Mouse (Mus musculus) brain, embryonic 14.5 days (tissue): ENCODE results near the gene Eif2ak1. TPM values are rescaled to one million over a fixed set of nuclear protein-coding genes. Genes with fewer than 3 reads are reported as not detected.
A peak's percentile ranks its signal among the peaks of the same experiment; 100 is the strongest.

ENCODE experiments used
- DNase-seq: peaks from one replicate; pipeline ENCODE4 v3.0.0-alpha.2; 2011; ENCODE audit warnings: low read depth
- CTCF ChIP-seq: fragments of 200-500 bp; IDR thresholded peaks from 2 replicates; pipeline ENCODE4 v1.5.1; 2012; ENCODE audit warnings: inconsistent platforms, mild to moderate bottlenecking, moderate library complexity, borderline replicate concordance; ENCODE audit not compliant: insufficient read depth, insufficient read length; ENCODE audit errors: extremely low read depth
- POLR2A ChIP-seq: fragments of 200-500 bp; IDR thresholded peaks from 2 replicates; pipeline ENCODE4 v1.6.1; 2012; ENCODE audit warnings: mild to moderate bottlenecking, inconsistent platforms, borderline replicate concordance; ENCODE audit not compliant: poor library complexity, insufficient read depth, insufficient read length, severe bottlenecking; ENCODE audit errors: extremely low read depth
- polyA plus RNA-seq: library from polyadenylated mRNA; depleted of rRNA; stranded (reverse); fragments of >200 nt; gene quantifications from 2 replicates; pipeline ENCODE4 v1.2.3, GENCODE M21; 2012; rRNA removed

Eif2ak1 gene
- polyA plus RNA-seq, 1 experiment = 31.8 TPM

- no peak for DNase-seq
- TF ChIP-seq POLR2A (no peak), CTCF (no peak)
These were observed 114.4 kb downstream of the Eif2ak1 start for GRCm38 (mm10) chr5:143931863-143932580.

GRCm38 (mm10) chr5:143932831-143933230 is 115.2 kb downstream of the Eif2ak1 start, which contains the start of gene Rsph10b:
Gene Rsph10b, plus strand, starts transcription at chr5:143933035.
- peak; percentile 36 for DNase-seq
- TF ChIP-seq CTCF (no peak), POLR2A (no peak)

- no peak for DNase-seq
- no peak for TF ChIP-seq CTCF
- TF ChIP-seq POLR2A = no peak
These were observed 115.8 kb downstream of the Eif2ak1 start for GRCm38 (mm10) chr5:143933414-143933813.

DNA sequence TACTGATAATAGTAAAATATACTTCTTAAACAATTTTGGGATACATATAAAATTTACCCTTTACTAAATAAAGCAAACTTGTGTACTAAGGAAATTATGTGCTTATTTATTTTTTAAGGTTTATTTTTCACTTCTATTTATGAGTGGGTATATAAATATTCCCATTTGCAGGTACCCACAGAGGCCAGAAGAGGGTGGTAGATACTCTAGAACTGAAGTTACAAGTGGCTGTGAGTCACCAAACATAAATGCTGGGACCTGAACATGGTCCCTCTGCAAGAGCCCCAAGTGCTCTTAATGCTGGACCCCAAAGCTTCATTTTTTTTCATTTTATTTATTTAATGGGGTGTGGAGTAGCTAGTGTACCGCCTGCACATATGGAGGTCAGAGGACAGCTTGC is 116.3 kb downstream of the Eif2ak1 start:
- no peak for DNase-seq
- TF ChIP-seq POLR2A (no peak), CTCF (no peak)

DNA sequence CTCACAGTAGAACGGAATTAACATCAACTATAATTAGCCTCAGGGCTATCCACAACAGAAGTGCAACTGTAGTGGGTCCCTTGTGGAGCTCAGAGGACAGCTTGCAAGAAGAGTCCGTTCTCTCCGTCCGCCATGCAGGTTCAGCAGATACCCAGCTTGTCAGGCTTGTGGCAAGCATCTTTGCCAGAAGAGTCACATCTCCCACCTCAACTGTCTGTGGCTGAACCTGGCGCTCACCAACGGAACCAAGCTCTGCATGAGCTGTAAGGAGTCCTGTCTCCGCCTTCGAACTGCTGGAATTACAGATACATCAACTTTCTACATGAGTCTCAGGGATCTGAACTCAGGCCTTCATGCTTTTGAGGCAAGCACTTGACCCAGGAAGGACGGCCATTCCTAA is 118.6 kb downstream of the Eif2ak1 start:
- DNase-seq = no peak
- TF ChIP-seq POLR2A (no peak), CTCF (no peak)

GRCm38 (mm10) chr5:143941588-143941987 is 124.0 kb downstream of the Eif2ak1 start:
- DNase-seq = no peak
- TF ChIP-seq CTCF = no peak
- no peak for TF ChIP-seq POLR2A

DNA sequence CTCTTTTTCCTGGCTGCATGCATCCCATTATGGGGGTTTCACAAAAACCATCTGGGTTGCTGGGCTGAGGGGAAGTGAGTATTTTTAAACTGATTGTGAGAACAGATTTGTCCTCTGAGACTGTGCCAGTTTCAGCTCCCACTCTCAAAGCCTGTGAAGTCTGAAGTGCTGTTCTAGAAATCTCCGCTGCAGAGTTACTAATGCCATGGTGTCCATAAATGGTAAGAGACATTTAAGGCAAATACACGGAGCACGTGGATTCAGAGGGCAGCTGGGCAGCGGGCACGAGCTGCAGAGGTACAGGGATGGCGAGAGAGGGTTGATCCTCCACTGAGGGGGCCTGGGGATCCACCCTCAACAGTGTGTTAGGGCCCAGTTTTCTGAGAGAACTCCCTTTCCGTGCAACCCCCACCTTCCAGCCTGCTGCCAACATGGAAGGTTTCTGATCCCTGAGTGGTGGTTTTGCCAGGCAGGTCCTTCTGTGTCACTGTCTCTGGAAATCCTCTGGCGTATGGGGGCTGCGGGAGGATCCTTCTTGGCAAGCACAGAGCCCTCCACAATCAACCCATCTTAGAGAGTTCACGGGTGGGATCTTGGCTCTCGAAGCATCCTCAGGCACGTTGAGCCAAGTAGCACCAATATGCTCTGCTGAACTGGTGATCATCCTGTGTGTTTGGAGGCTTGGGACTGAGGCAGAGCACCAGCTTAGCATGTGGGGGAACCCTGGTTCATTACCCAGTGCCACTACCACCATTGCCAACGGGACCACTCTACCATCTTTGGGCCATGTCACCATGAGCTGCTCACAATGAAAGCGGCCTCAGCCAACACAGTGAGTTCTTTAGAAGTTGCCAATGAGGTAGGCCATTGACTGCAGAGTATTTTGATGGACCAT is 125.9 kb downstream of the Eif2ak1 start:
- peak; percentile 60 for DNase-seq
- no peak for TF ChIP-seq CTCF
- no peak for TF ChIP-seq POLR2A

GRCm38 (mm10) chr5:143948361-143948760 is 130.8 kb downstream of the Eif2ak1 start:
- DNase-seq = no peak
- no peak for TF ChIP-seq CTCF
- no peak for TF ChIP-seq POLR2A

- no peak for TF ChIP-seq CTCF
- no peak for TF ChIP-seq POLR2A
- DNase-seq = no peak
These were observed 132.4 kb downstream of the Eif2ak1 start for GRCm38 (mm10) chr5:143950016-143950415.

Other genes with a start within 250 kb of the Eif2ak1 start
- 30.0 and 35.3 TPM in 2 replicates for gene Cyth3, start 195.3 kb upstream of the Eif2ak1 start, polyA plus RNA-seq
- gene Usp42, start 85.5 kb upstream of the Eif2ak1 start, polyA plus RNA-seq = 15.0 and 28.2 TPM in 2 replicates
- gene Ankrd61, start 79.9 kb downstream of the Eif2ak1 start, polyA plus RNA-seq = 0.48 and 0.53 TPM in 2 replicates
- 76.1 and 79.8 TPM in 2 replicates for gene Aimp2, start 92.1 kb downstream of the Eif2ak1 start, polyA plus RNA-seq
- gene Pms2, start 92.2 kb downstream of the Eif2ak1 start, polyA plus RNA-seq = 15.8 and 18.6 TPM in 2 replicates
- gene Gm42421, start 110.4 kb downstream of the Eif2ak1 start, polyA plus RNA-seq = 2.1 and 2.7 TPM in 2 replicates
- gene Rsph10b, start 115.2 kb downstream of the Eif2ak1 start, polyA plus RNA-seq = 7.4 and 9.4 TPM in 2 replicates
- gene Ccz1, start 197.1 kb downstream of the Eif2ak1 start, polyA plus RNA-seq = 53.6 and 54.9 TPM in 2 replicates
- not detected in 2 replicates for gene Ocm, start 208.9 kb downstream of the Eif2ak1 start, polyA plus RNA-seq